Mouse (Mus musculus) stomach, embryonic 14.5 days (tissue): ENCODE results near the gene Cog8. TPM values are rescaled to one million over a fixed set of nuclear protein-coding genes. Genes with fewer than 3 reads are reported as not detected.

ENCODE experiments used
- ATAC-seq: fragments of 200-750 bp; cut with Nextera tagmentation; 2 replicates; pipeline ENCODE4 v1.8.0; 2017; ENCODE audit warnings: low read depth, moderate TSS enrichment; ENCODE audit not compliant: insufficient number of reproducible peaks, insufficient read depth, low FRiP score
- H3K27ac ChIP-seq: fragments of 300-500 bp; sonication (generic); 2 replicates; pipeline ENCODE4 v1.5.1; 2014; ENCODE audit warnings: mild to moderate bottlenecking, low read length, moderate library complexity, mixed read lengths
- H3K27me3 ChIP-seq: fragments of 300-500 bp; sonication (generic); 2 replicates; pipeline ENCODE4 v1.6.1; 2014; ENCODE audit warnings: low read length, control low read depth, mixed read lengths; ENCODE audit not compliant: control insufficient read depth, insufficient read depth
- H3K36me3 ChIP-seq: fragments of 300-500 bp; sonication (generic); 2 replicates; pipeline ENCODE4 v1.6.1; 2014; ENCODE audit warnings: mild to moderate bottlenecking, control low read depth, low read length, moderate library complexity, mixed read lengths; ENCODE audit not compliant: control insufficient read depth, insufficient read depth
- H3K4me1 ChIP-seq: fragments of 300-500 bp; sonication (generic); 2 replicates; pipeline ENCODE4 v1.6.1; 2014; ENCODE audit warnings: low read length, control low read depth, mixed read lengths; ENCODE audit not compliant: control insufficient read depth, insufficient read depth
- H3K4me2 ChIP-seq: fragments of 300-500 bp; sonication (generic); replicated peaks from 2 replicates; pipeline ENCODE4 v1.6.1; 2014; ENCODE audit warnings: low read depth, low read length, control low read depth
- H3K4me3 ChIP-seq: fragments of 300-500 bp; sonication (generic); 2 replicates; pipeline ENCODE4 v1.5.1; 2014; ENCODE audit warnings: low read depth, low read length, control low read depth
- H3K9ac ChIP-seq: fragments of 300-500 bp; sonication (generic); replicated peaks from 2 replicates; pipeline ENCODE4 v1.6.1; 2014; ENCODE audit warnings: low read depth, mild to moderate bottlenecking, control low read depth, low read length, moderate library complexity, mixed read lengths
- H3K9me3 ChIP-seq: fragments of 300-500 bp; sonication (generic); 2 replicates; pipeline ENCODE4 v1.6.1; 2016; ENCODE audit warnings: low read depth, low read length, control low read depth; ENCODE audit not compliant: control insufficient read depth
- WGBS: fragments of 180-500 bp; shearing (Covaris S2); extraction: QIAGEN DNeasy Blood & Tissue Kit; methylation state at CpG from one replicate; pipeline ENCODE4 v1.1.7; 2014; 5-methylcytosine and 5-hydroxymethylcytosine counted together
- polyA plus RNA-seq: library from polyadenylated mRNA; unstranded; fragments of >200 nt; fragmentation: Nextera tagmentation; extraction: Ambion mirVana; gene quantifications from 2 replicates; pipeline ENCODE4 v1.2.1, GENCODE M21; 2014

Cog8 gene
- polyA plus RNA-seq, 1 experiment from 2014 or later = 31.9 TPM

GRCm38 (mm10) chr8:107031577-107032090 lies 24.9 kb downstream of the Cog8 start:
- Histone ChIP-seq H3K9ac (peak overlapping the region; percentile 88), H3K4me2 (peak overlapping the region; percentile 73), H3K27me3 (no peaks in the 10 kb centered on the region), H3K27ac (peak overlapping the region; percentile 66; the same call in 1 of the 2 replicates), H3K4me1 (peaks cover 12% of the 10 kb centered on the region; the same call in 1 of the 2 replicates), H3K9me3 (no peaks in the 10 kb centered on the region), H3K36me3 (peaks cover 2% of the 10 kb centered on the region), H3K4me3 (peak overlapping the region; percentile 95)
- WGBS = 0% methylated on average over 40 of the region's 40 CpGs
- no peak for ATAC-seq

GRCm38 (mm10) chr8:107030650-107031576 lies 25.6 kb downstream of the Cog8 start, which contains the start of gene Vps4a:
TSS of gene Vps4a (plus strand) at chr8:107031222.
- Histone ChIP-seq H3K36me3 (no peaks in the 10 kb centered on the region; the same call in 1 of the 2 replicates), H3K4me2 (peak within 1 kb of the TSS; percentile 73), H3K9ac (peak within 1 kb of the TSS; percentile 88), H3K4me3 (peak within 1 kb of the TSS; percentile 95), H3K9me3 (no peaks in the 10 kb centered on the region), H3K27me3 (no peaks in the 10 kb centered on the region), H3K4me1 (peaks cover 12% of the 10 kb centered on the region; the same call in 1 of the 2 replicates), H3K27ac (peak within 1 kb of the TSS; percentile 66; the same call in 1 of the 2 replicates)
- 5% methylated on average over 60 of the region's 66 CpGs for WGBS
- ATAC-seq = peak; percentile 93

- no peak for ATAC-seq
- no peak overlapping the region for H3K4me2 ChIP-seq
- no peak overlapping the region for H3K4me3 ChIP-seq
- no peaks in the 10 kb centered on the region for H3K27me3 ChIP-seq
- 0 out of 2 replicates have a peak overlapping the region, but pooled peaks have one; percentile 15 for H3K27ac ChIP-seq
- no peaks in the 10 kb centered on the region for H3K9me3 ChIP-seq
- no peaks in the 10 kb centered on the region for H3K36me3 ChIP-seq
- no peak overlapping the region for H3K9ac ChIP-seq
- WGBS = 66% methylated on average over 5 of the region's 5 CpGs
- peaks cover 12% of the 10 kb centered on the region; the same call in 1 of the 2 replicates for H3K4me1 ChIP-seq
These were observed 26.4 kb downstream of the Cog8 start for GRCm38 (mm10) chr8:107030058-107030457.

- Histone ChIP-seq H3K4me3 (no peak overlapping the region), H3K36me3 (no peaks in the 10 kb centered on the region), H3K27me3 (no peaks in the 10 kb centered on the region), H3K9me3 (no peaks in the 10 kb centered on the region), H3K4me1 (peaks cover 12% of the 10 kb centered on the region; the same call in 1 of the 2 replicates), H3K4me2 (no peak overlapping the region), H3K9ac (no peak overlapping the region), H3K27ac (no peak overlapping the region)
- WGBS = 70% methylated on average over 3 of the region's 3 CpGs
- ATAC-seq = no peak
These were observed 27.2 kb downstream of the Cog8 start for GRCm38 (mm10) chr8:107029310-107029709.

- H3K36me3 ChIP-seq = no peaks in the 10 kb centered on the region
- H3K27ac ChIP-seq = no peak overlapping the region
- 87% methylated on average over 8 of the region's 8 CpGs for WGBS
- H3K9me3 ChIP-seq = no peaks in the 10 kb centered on the region
- no peaks in the 10 kb centered on the region for H3K4me1 ChIP-seq
- no peaks in the 10 kb centered on the region for H3K27me3 ChIP-seq
- no peak overlapping the region for H3K9ac ChIP-seq
- H3K4me2 ChIP-seq = no peak overlapping the region
- H3K4me3 ChIP-seq = no peak overlapping the region
- no peak for ATAC-seq
These were observed 33.0 kb downstream of the Cog8 start for GRCm38 (mm10) chr8:107023479-107023878.

GRCm38 (mm10) chr8:107014915-107015314 lies 41.6 kb downstream of the Cog8 start:
- Histone ChIP-seq H3K9ac (no peak overlapping the region), H3K9me3 (no peaks in the 10 kb centered on the region), H3K4me3 (no peak overlapping the region), H3K27ac (no peak overlapping the region), H3K36me3 (peaks cover 5% of the 10 kb centered on the region), H3K4me2 (no peak overlapping the region), H3K4me1 (no peaks in the 10 kb centered on the region), H3K27me3 (no peaks in the 10 kb centered on the region)
- ATAC-seq = no peak
- WGBS = 85% methylated on average over 1 of the region's 1 CpGs

GRCm38 (mm10) chr8:107012666-107013065 lies 43.8 kb downstream of the Cog8 start:
- Histone ChIP-seq H3K4me3 (no peak overlapping the region), H3K4me1 (no peaks in the 10 kb centered on the region), H3K9me3 (no peaks in the 10 kb centered on the region), H3K27ac (no peak overlapping the region), H3K27me3 (no peaks in the 10 kb centered on the region), H3K4me2 (no peak overlapping the region), H3K9ac (no peak overlapping the region), H3K36me3 (peaks cover 6% of the 10 kb centered on the region)
- no peak for ATAC-seq
- WGBS = 77% methylated on average over 2 of the region's 2 CpGs

- Histone ChIP-seq H3K4me1 (no peaks in the 10 kb centered on the region), H3K36me3 (peaks cover 11% of the 10 kb centered on the region), H3K4me3 (no peak overlapping the region), H3K27ac (no peak overlapping the region), H3K4me2 (no peak overlapping the region), H3K27me3 (no peaks in the 10 kb centered on the region), H3K9ac (no peak overlapping the region), H3K9me3 (no peaks in the 10 kb centered on the region)
- WGBS = 77% methylated on average over 3 of the region's 3 CpGs
- no peak for ATAC-seq
These were observed 48.7 kb downstream of the Cog8 start for GRCm38 (mm10) chr8:107007795-107008194.
